In genomic region chr6:140280817-140281475, GRCm38 (mm10) we compare ENCODE assay signal across 14 mouse cellular contexts.
DNase-seq lines count a peak whose midpoint lies in the region; ATAC-seq lines count a peak whose summit lies in the region.
"Had no signal": no experiment of that assay in that cellular context is flagged by ENCODE, and none has a peak within 500 bp of the region (broad histone marks: within the 10 kb centered on the region; RNA-seq: fewer than 3 reads in every experiment).

No protein-coding gene starts in this region.

- H3K4me1 ChIP-seq in lung, embryonic 15.5 days = peaks cover 15% of the 10 kb centered on the region
- H3K4me1 ChIP-seq in intestine, embryonic 16.5 days (ENCODE audit: control insufficient read depth, insufficient read depth, low read length) = peaks cover 14% of the 10 kb centered on the region; the same call in 1 of the 2 replicates
- H3K4me1 ChIP-seq in liver, embryonic 15.5 days (replicated peaks) = peaks cover 3% of the 10 kb centered on the region; the same call in 1 of the 2 replicates

- no peaks in the 10 kb centered on the region for H3K36me3 ChIP-seq in lung, embryonic 15.5 days
- no peaks in the 10 kb centered on the region for H3K36me3 ChIP-seq in intestine, embryonic 16.5 days (ENCODE audit: control insufficient read depth, insufficient read depth, low read length)
- H3K36me3 ChIP-seq in liver, embryonic 15.5 days (replicated peaks) = no peaks in the 10 kb centered on the region
- H3K36me3 ChIP-seq: embryonic facial prominence, embryonic 12.5 days; neural tube, embryonic 12.5 days had no signal

- no peak for DNase-seq in lung, postnatal 25 days (ENCODE audit: low spot score)
- peak; percentile 82 for DNase-seq in kidney, postnatal 14 days
- no peak for DNase-seq in left cerebral cortex, postnatal 14 days (ENCODE audit: low spot score in 2 of 2)
- DNase-seq in thymus, postnatal 14 days = no peak
- DNase-seq in frontal cortex, postnatal 14 days (ENCODE audit: low spot score in 2 of 2) = no peak
- DNase-seq: layer of hippocampus, adult 9-11 months; right cerebral cortex, postnatal 25 days had no signal

- no peaks in the 10 kb centered on the region for H3K27me3 ChIP-seq in lung, embryonic 15.5 days
- no peaks in the 10 kb centered on the region for H3K27me3 ChIP-seq in intestine, embryonic 16.5 days (replicated peaks; ENCODE audit: control insufficient read depth, insufficient read depth, low read length)
- H3K27me3 ChIP-seq in liver, embryonic 15.5 days = no peaks in the 10 kb centered on the region
- H3K27me3 ChIP-seq: CH12.LX; embryonic facial prominence, embryonic 12.5 days; megakaryocyte, embryonic 14.5 days; neural tube, embryonic 12.5 days had no signal

- intact Hi-C loops in left cerebral cortex, postnatal 14 days (cut with DNase I) = no loop called here

- H3K9ac ChIP-seq in lung, embryonic 15.5 days = no peak overlapping the region
- H3K9ac ChIP-seq in intestine, embryonic 16.5 days (ENCODE audit: low read depth, low read length) = no peak overlapping the region
- no peak overlapping the region for H3K9ac ChIP-seq in liver, embryonic 15.5 days
- H3K9ac ChIP-seq: embryonic facial prominence, embryonic 12.5 days; neural tube, embryonic 12.5 days had no signal

- ATAC-seq in lung, embryonic 15.5 days (ENCODE audit: borderline replicate concordance, extremely low read depth, low FRiP score, low TSS enrichment) = peak; percentile 51; the same call in 1 of the 2 replicates
- ATAC-seq in intestine, embryonic 16.5 days = peak; percentile 96
- ATAC-seq in liver, embryonic 15.5 days (ENCODE audit: insufficient read depth) = peak; percentile 83

- no peak overlapping the region for H3K27ac ChIP-seq in lung, embryonic 15.5 days
- peak overlapping the region; percentile 92 for H3K27ac ChIP-seq in intestine, embryonic 16.5 days (ENCODE audit: low read length)
- H3K27ac ChIP-seq in liver, embryonic 15.5 days (replicated peaks) = peak overlapping the region; percentile 80
- H3K27ac ChIP-seq: embryonic facial prominence, embryonic 12.5 days; neural tube, embryonic 12.5 days had no signal

- H3K4me2 ChIP-seq in lung, embryonic 15.5 days = no peak overlapping the region
- H3K4me2 ChIP-seq in intestine, embryonic 16.5 days (ENCODE audit: low read depth, low read length) = 0 out of 2 replicates have a peak overlapping the region, but pooled peaks have one; percentile 37
- H3K4me2 ChIP-seq in liver, embryonic 15.5 days = no peak overlapping the region
- H3K4me2 ChIP-seq: embryonic facial prominence, embryonic 12.5 days; neural tube, embryonic 12.5 days had no signal

- no peak overlapping the region for H3K4me3 ChIP-seq in lung, embryonic 15.5 days
- H3K4me3 ChIP-seq in intestine, embryonic 16.5 days (ENCODE audit: low read length) = no peak overlapping the region
- H3K4me3 ChIP-seq in liver, embryonic 15.5 days (replicated peaks) = no peak overlapping the region
- H3K4me3 ChIP-seq: embryonic facial prominence, embryonic 12.5 days; megakaryocyte, embryonic 14.5 days; neural tube, embryonic 12.5 days had no signal

- WGBS in lung, embryonic 15.5 days = 27% methylated on average over 8 of the region's 9 CpGs
- 19% methylated on average over 9 of the region's 9 CpGs for WGBS in intestine, embryonic 16.5 days
- WGBS in liver, embryonic 15.5 days (ENCODE audit: insufficient replicate concordance) = 50% methylated on average over 9 of the region's 9 CpGs

- H3K9me3 ChIP-seq in lung, embryonic 15.5 days = no peaks in the 10 kb centered on the region
- H3K9me3 ChIP-seq in intestine, embryonic 16.5 days (ENCODE audit: control insufficient read depth, low read length) = no peaks in the 10 kb centered on the region
- no peaks in the 10 kb centered on the region for H3K9me3 ChIP-seq in liver, embryonic 15.5 days (replicated peaks)
- H3K9me3 ChIP-seq: neural tube, embryonic 12.5 days had no signal
